Mouse (Mus musculus): ENCODE data around the gene Tmprss3.
A peak's percentile ranks its signal among the peaks of the same experiment; 100 is the strongest.

The Tmprss3 gene

DNA sequence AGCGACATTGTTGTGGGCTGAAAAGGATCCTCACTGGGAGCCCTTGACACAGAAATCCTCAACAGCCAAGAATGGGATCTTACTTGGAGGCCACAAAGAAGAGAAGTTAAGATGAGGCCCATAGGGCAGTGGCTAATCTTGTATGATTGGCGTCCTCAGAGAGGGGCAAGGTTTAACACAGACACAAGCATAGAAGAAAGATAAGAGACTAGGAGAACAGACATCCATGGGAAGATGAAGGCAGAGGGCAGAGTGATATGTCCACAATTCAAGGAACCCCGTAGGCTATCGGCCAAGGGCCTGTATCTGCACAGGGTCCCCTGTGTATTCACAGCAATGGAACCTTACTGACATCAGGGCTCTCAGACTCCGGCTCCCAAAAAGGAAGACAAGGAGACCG lies 3.6 kb downstream of the Tmprss3 start:
- DNase-seq (ENCODE audit: low spot score in 2 of 2) = no peak

DNA sequence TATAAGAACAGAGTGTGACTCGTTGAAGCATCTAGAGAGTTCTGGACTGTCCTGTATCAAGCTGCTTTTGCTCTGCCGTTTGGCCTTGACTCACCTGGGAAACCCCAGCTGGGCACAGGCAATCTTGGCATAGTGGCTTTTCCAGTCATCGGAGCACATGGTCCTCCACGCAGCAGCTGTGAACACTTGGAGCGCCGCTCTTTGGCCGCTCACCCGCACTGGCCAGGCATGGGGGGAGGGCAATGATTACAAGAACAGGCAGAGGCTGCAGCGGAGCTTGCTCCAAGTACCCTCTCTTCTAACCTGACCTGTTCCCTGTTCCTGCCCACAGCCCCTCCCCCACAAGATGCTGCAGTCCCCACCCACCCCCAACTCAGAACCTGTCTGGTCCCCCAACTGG lies 5.4 kb downstream of the Tmprss3 start:
- no peak for DNase-seq (ENCODE audit: low spot score in 2 of 2)

DNA sequence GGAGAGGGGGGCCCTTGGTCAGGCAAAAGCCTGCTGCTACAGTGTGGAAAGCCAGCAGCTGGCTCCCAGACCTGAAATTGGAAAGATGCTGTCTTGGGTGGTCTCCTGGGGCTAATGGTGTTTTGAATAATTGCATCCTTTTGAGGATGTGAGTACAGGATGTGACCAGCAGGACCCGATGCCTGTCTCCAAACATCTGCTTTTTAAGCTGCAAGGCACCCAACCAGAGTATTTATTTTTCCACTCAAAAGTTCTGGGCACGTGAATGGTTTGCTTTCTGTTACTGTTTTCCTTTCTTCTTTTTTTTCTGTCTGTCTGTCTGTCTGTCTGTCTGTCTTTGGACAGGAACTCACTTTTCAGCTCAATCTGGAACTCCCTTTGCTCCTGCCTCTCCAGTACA lies 6.1 kb downstream of the Tmprss3 start:
- no peak for DNase-seq (ENCODE audit: low spot score in 2 of 2)

DNA sequence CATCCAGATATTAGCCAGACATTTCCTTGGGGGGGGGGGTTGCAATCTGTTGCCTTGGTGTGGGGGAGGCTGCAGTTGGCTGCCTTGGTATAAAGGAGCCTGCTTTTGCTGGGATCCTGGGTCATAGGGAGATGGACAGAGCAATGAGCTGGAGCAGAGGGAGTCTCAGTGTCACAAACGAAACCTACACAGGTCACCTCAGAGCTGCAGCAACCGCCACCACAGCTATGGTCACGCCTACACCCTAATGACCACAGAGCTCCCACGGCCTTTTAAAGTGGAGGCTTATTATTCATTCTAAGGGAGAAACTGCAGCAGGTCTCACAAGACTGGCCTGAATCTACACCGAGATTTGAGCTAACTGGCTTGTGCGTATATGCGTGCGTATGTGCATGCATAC lies 7.0 kb downstream of the Tmprss3 start:
- DNase-seq (ENCODE audit: low spot score in 2 of 2) = no peak

DNA sequence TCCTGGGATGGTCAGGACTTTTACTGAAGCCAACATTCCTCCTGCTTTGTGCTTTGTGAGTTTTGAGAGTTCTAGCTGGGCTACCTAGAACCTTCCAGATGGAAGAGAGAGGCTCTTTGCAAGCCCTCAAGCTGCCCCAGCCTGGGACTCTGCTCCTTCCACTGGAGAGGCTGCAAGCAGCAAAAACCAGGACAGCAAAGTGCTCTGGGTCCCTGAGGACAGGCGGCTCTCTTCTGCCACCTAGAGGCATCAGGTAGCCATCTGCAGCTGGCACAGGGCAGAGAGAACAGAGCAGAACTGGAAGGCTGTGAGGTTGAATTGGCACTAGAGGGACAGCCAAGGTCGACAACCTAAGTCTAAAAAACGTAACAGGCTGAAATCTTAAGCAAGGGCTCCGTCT lies 11.4 kb downstream of the Tmprss3 start:
- DNase-seq (ENCODE audit: low spot score in 2 of 2) = peak; percentile 42 to 78

DNA sequence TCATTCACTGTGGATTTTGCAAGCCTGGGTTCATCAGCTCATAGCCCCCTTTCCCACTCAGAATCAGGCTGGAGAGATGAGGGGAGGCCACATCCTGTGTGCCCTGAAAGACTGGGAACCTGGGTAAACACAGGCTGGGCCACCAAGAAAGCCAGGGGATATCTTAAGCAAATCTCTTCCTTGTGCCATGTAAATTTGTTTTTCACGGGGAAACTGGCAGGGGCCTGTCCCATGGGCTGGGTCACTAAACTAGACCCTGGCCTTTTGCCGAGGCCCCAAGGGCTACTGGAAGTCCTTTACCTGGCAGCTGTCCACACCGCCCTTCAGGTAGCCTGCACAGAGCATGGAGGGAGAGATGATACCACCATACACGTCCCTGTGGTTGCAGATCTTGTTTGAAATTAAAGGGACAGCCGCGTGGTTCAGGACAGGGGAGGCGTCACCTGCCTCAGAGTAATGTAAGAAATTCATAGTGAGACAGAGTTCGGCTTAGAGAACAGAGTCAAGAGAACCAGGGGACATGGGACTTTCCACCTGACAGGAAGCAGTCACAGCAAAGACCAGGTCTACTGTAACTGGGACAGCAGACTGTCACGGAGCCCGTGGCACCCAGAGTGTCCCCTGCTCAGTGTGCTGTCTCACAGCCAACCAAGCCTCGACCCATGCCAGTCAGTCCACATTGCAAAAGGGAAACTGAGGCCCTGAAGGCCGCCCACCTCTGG lies 14.3 kb downstream of the Tmprss3 start:
- DNase-seq (ENCODE audit: low spot score in 2 of 2) = no peak

DNA sequence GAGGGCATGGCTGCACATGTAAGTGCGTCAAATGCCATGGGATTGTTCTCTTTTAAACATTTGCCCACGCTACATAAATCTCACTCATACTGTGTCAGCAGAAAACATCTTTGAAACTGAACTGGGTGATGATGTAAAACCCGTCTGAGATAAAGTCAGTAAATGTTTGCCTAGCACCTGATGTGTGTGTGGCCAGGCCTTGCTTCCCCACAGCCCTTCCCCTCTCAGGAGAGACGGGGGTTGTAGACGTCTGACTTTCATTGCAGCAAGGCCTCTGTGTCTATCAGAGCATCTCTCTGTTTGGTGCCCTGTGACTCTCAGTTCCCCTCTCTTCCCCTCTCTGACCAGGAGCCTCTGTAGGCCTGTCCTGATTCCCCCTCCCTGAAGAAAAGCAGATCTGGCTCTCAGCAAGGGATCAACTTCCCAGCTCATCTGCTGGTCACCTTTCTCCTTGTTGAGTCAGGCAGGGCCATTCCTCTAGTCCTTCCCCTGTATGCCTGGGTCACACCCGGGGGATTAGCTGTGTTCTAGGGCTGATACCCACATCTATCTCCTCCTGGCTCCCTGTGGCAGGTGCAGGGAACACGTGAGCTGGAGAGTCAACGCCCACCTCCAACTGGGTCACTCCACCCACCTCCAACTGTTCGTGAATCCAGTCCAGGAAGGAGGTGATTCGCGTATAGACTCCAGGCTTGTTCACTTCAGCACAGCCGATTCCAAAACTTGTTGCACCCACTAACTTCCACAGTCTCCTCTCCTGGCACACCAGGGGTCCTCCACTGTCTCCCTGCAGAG lies 15.4 kb downstream of the Tmprss3 start:
- no peak for DNase-seq (ENCODE audit: low spot score in 2 of 2)

DNA sequence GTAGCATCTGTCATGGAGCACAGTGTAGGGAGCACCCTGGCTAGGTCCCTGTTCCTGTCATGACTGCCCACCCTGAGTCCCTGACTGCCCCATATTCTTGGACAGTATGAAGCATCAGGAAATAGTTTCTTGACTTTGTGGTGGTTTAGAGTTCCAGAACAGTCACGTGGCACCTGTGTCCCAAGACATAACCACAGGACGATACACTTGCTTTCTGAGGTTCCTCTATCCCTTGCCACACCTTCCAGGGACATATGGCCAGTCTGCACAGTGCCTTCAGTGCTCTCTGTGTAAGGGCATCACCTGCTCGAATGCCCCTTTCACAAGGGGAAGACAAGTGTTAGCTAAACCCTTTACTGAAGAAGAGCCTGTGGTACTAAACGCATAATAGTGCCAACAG lies 17.3 kb downstream of the Tmprss3 start:
- no peak for DNase-seq (ENCODE audit: low spot score in 2 of 2)

DNA sequence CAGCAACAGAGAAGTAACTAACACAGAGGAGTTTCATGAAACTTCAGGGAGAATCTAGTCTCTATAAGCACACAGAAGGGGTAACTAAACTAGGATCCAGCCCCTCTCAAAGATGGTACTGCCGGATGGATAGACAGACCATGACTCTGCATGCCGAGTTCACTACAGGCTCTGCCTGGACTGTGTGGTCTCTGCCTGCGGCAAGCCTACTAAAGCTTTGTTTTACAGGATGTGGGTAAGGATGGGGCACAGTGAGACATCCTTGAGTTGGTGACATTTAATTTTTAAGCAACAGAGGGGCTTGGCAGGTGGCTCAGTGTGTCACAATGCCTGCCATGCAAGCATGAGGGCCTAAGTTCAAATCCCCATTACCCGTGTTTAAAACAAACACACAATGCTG lies 22.5 kb downstream of the Tmprss3 start:
- no peak for DNase-seq (ENCODE audit: low spot score in 2 of 2)

DNA sequence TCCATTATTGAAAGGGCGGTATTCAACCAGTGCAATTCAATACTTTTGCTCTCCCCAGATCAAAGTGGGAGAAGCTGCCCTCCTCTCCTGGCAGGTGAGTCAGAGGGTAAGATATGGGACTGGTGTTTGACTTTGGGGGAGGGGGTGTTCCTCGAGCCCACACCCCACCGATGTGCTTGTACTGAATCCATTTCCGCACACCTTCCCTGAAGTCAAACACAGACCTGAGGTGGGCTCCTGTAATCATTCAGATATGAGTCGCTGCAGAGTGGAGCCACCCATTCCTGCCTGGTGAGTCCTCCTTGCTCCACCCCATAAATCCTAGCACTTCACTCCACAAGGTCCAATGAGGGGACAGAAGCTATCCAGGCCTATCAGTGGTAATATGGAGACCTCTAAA lies 29.0 kb downstream of the Tmprss3 start:
- DNase-seq (ENCODE audit: low spot score in 2 of 2) = no peak

DNA sequence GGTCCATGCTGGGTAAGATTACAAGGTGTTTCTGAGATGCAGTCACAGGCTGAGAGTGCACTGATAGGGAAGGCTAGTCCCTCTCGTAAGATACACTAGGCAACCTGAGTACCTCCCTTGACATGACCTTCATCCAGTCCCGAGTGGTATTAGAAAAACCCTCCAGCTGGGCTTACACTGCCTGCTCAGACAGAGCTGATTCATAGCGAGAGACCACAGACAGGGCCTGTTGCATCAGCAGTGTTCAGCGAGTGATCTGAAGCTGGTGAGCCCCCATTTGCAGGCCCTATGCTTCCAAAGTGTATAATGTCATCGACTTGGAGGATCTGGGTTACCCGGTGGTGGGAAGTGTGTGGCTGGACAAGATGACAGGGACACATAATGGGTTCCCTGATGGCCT lies 33.6 kb downstream of the Tmprss3 start, which contains the start of gene Tff1:
Gene Tff1, minus strand, starts transcription at position 151 of the 400 bp plus-strand sequence.
- no peak for DNase-seq (ENCODE audit: low spot score in 2 of 2)

DNA sequence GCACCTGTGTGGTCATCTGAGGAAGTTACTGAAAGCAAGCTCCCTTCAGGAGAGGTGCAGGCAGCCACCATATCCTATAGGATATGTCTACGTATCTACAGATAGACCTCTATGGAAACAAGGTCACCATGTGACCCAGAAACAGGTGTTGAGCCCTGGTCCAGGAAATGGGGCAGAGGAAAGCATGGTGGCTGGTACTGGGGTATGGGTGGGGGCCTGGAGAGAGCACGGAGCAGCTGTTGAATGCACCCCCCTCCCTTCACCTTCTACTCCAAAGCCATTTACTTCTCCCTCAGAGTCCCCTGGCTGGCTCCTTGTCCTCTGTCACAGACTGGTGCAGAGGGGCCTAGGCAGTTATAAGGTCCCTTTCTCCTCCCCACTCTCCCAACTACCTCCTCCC lies 35.0 kb downstream of the Tmprss3 start:
- DNase-seq (ENCODE audit: low spot score in 2 of 2) = no peak

DNA sequence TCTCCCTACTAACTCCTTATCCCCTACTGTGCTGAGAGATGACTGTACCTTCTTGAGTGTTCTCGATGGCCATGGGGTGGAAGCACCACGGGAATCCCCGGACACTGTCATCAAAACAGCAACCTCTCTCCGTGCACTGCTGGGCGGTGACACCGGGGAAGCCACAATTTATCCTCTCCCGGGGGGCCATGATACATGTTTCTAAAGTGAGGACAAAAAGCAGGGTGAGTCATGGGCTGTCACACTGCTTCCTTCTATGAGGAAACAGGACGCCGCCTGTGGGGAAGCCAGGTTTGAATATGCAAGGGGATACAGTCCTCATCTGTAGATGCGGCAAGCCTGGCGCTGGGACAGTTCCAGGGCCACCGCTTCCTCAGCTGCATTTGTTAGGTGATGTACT lies 36.2 kb downstream of the Tmprss3 start:
- no peak for DNase-seq (ENCODE audit: low spot score in 2 of 2)

DNA sequence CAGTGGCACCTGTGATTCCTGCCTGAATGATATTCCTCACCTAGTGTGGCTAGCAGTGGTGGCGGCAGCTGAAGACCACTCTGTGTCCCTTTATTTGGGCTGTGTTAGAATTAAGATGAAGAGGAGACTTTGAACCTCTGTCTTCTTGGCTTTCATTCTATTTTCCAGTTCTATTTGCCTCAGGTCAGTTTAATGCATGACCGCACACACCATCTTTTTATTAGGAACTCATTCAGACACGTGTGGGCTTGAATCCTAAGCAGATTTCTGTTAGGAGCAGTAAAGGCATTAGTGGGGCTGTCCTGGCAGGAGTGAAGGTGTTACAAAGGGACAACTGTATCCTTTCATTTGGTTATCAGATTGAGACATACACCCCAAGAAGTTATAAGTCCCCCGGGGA lies 38.5 kb downstream of the Tmprss3 start:
- no peak for DNase-seq (ENCODE audit: low spot score in 2 of 2)

DNA sequence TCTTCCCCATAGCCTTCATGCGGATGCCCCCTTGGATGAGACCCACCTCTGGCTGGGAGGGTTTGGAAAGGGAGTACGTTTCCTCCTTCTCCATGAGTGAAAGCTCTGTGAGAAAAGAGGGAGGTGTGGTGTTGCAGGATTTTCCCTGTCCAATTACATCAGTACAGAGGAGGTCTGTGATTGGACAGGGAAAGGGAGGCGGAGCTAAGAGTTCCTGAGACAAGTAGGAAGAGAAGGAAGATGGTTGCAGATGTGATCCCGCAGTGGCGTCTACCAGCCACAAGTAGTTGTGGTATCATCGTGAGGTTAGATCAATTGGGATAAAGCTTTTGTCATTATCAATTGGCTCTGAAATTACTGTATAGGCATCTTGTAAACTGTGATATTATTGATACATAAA lies 40.9 kb downstream of the Tmprss3 start:
- no peak for DNase-seq (ENCODE audit: low spot score in 2 of 2)

DNA sequence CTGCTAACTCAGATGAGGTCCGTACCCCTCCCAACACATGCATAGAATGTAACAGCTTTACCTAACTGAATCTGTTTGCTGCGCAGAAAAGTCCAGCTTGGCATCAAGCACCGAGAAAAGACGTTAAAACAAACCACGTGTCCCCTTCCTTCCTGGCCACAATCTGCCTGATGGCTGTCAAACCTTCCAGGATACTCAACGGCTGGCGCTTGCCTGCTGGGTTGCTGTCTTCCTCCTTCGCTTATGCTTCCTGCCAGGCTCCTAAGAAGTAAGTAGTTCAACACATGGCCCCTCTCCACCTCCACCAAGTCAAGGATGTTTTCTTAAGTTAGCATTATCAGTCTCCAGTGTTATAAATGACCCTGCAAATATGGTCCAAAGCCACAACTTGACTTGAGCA lies 45.0 kb downstream of the Tmprss3 start:
- no peak for DNase-seq (ENCODE audit: low spot score in 2 of 2)

DNA sequence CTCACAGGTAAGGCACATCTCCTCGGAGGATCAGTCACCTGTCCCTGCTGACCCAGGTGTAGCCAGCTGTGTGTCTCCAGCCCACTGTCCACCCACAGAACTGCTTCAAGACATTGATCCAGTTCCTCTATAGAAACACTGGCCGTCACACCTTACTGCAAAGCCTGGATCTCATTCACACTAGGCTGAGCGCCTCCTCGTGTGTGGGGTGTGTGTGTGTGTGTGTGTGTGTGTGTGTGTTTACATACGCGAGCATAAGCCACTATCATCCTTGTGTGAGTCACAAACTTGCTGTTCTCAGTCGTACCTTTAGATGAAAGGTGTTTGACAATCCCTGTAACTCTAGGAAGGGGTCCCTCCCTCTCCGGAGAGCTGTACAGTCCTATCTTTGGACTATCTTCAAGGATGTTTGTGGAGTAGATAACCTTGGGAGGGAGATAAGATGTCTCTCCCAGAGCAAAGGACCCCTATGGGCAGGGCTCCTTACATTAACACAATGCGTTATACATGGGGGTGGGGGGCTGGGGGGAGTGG lies 45.7 kb downstream of the Tmprss3 start:
- DNase-seq (ENCODE audit: low spot score in 2 of 2) = no peak

DNA sequence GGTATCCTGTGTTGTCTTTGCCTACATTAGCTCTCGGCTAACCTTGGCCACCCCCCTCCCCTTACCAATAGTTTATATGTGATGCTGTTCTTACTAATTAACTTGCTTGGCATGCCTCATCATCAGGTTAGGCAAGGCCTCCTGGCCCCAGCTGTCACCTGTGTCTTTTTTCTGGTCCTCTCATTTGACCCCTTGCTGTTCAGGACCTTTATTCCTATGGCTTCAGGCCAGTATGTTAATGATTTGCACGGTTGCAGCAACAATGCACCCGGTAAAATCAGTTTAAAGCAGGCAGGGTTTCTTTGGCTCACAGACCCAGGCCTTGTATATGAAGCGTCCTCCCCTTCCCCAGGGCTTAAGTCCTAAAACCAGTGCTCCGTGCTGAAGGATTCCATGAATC lies 46.3 kb downstream of the Tmprss3 start:
- no peak for DNase-seq (ENCODE audit: low spot score in 2 of 2)

DNA sequence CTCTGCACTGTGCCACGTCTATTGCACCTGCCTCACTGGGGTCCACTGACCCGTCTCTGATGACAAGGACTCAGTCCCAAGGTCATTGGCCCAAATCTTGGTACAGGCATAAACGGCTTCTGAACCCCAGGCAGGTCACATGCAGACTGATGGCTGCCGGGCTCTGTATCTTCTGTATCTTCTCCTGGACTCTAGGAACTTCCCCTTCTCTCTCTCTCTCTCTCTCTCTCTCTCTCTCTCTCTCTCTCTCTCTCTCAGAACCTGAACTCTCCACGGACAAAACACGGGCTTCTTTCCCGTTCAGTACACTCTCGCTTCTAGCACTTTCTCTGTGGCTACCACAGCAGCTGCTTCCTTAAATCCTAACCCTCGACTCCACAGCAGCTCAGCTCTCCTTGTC lies 52.8 kb downstream of the Tmprss3 start:
- DNase-seq (ENCODE audit: low spot score in 2 of 2) = no peak

DNA sequence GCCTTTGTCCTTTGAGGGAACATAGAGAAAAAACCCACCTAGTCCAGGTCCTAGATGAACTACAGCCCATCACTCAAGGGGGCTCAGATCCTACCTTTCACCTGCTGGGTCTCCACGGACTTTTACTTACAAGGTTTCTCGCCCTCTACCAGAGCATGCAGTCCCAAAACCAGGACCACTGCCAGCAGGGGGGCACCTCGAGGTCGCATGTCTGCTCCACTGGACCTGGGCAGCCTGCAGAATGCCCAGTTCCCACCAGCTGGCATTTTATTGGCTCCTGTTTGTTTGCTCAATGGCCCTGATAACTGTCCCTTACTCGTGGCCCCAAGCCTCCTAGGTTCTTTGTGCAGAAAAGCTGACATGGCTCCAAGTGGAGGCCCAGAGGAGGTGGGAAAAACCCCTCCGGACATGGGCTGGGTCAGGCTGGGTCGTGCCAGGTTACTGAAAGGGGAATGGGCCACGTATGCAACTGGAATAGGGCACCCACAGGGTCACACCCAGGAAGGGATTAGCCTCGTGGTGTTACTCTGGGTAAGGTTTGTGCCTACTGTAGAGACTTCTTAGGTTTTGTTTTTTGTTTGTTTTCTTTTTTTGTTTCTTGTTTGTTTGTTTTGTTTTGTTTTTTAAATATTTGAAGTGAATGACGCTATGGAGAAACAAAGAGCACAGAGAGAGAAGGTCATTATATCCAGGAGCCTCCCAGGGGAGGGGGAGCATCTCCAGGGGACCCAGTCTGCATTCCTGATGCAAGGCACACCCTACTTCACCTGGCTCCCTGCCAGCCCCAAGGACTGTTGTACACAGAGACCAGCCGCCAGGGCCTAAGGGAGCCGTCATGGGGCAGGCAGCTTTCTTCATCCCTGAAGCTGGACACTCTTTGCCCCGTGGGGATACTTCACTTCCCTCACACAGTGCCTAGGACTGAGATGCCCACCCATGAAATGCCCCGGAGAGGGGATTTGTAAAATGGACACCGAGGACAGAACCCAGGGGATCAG lies 54.4 kb downstream of the Tmprss3 start, which contains the start of gene Tff2:
Gene Tff2, minus strand, starts transcription at position 243 of the 998 bp plus-strand sequence.
- no peak for DNase-seq (ENCODE audit: low spot score in 2 of 2)

DNA sequence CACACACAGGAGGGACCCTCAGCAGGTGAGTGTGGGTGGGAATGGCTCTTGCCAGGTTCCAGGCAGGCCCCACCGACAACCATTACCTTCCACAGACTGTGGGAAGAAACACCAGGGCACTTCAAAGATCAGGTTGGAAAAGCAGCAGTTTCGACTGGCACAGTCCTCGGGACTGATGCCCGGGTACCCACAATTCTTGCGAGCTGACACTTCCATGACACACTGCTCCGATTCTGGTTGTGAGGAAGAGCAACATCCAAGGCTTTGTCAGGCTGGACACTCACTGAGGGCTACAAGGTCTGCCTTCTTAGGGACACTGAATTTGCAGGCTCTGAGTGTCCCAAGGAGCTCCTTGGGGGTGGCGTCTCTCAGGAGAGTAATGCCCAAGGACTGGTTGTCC lies 56.7 kb downstream of the Tmprss3 start:
- no peak for DNase-seq (ENCODE audit: low spot score in 2 of 2)

DNA sequence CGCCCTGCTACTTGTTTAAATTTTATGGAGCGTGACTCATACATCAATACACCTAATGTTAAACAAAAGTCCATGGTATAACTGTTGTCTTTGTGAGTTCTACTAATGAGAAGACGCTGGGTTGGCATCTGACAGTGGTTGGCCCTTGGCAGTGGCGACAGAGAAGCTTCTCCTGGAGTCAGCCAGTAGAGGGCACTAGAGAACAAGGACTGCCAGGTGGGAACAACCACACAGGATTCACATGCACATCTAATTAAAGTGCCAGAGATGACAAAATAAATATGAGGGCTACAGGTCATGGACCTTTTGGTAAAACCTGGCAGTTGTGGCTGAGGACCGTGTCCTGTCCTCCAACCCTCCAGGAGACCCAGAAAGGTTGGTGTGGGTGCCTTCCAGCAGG lies 60.4 kb downstream of the Tmprss3 start:
- peak; percentile 32 to 70 for DNase-seq (ENCODE audit: low spot score in 2 of 2)

All from spleen, postnatal 10 days (tissue).